Mouse (Mus musculus) heart, embryonic 10.5 days (tissue): ENCODE results near the gene Cxcl10. TPM values are rescaled to one million over a fixed set of nuclear protein-coding genes. Genes with fewer than 3 reads are reported as not detected.

ENCODE experiments used
- polyA plus RNA-seq: library from polyadenylated mRNA; unstranded; fragments of >200 nt; fragmentation: Nextera tagmentation; extraction: Ambion mirVana; gene quantifications from 2 replicates; pipeline ENCODE4 v1.2.1, GENCODE M21; 2016

The Cxcl10 gene
- polyA plus RNA-seq, 1 experiment from 2014 or later, result 0.64 TPM

Other genes with a start within 250 kb of the Cxcl10 start
- gene Uso1, start 211.0 kb downstream of the Cxcl10 start, polyA plus RNA-seq, result 40.4 and 48.9 TPM in 2 replicates
- not detected in 2 replicates for gene U90926, start 133.5 kb downstream of the Cxcl10 start, polyA plus RNA-seq
- gene Ppef2, start 92.6 kb downstream of the Cxcl10 start, polyA plus RNA-seq, result 0.14 TPM in 1 of 2 replicates, not detected in the other
- gene Naaa, start 70.7 kb downstream of the Cxcl10 start, polyA plus RNA-seq, result 7.0 and 9.2 TPM in 2 replicates
- 33.2 and 39.5 TPM in 2 replicates for gene Sdad1, start 38.4 kb downstream of the Cxcl10 start, polyA plus RNA-seq
- not detected in 2 replicates for gene Cxcl9, start 20.8 kb downstream of the Cxcl10 start, polyA plus RNA-seq
- 19.8 and 37.7 TPM in 2 replicates for gene Art3, start 17.1 kb downstream of the Cxcl10 start, polyA plus RNA-seq
- 52.8 and 60.8 TPM in 2 replicates for gene Nup54, start 86.3 kb upstream of the Cxcl10 start, polyA plus RNA-seq
- 8.3 and 12.1 TPM in 2 replicates for gene Scarb2, start 157.9 kb upstream of the Cxcl10 start, polyA plus RNA-seq
- not detected in 2 replicates for gene Fam47e, start 206.2 kb upstream of the Cxcl10 start, polyA plus RNA-seq